23 mouse cellular contexts compared by ENCODE assay signal in the genomic region with DNA sequence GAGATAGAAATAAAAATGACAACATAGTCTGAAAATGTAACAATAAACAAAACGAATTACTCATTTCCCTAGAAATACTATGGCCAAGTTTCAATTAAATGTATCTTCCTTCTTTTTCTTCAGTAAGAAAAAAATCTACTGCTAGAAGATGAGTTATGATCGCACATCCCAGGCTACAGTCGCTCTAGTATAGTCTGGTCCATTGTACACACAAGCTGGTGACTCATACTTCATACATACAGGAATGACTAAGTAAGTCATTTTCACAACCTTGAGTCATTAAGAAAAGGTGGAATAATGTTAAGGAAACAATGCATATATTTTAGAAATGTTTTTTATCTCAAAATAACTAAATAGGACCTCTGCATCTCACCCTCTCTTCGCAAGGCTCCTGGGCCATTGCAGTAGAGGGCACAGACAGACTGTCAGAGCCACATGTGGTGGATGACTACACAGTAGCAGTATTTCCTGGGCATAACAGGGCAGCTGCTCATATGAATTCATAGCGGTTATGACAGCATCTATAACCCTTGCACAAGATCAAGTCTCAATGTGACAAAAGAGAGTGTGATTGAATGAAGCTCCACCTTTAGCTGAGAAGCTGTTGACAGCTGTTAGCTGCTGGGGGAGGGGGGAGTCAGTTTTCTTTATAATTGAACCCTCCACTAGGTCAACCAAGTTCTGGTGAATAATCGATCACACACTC.
DNase-seq lines count a peak whose midpoint lies in the region; ATAC-seq and TF ChIP-seq lines count a peak whose summit lies in the region.
"Had no signal": no experiment of that assay in that cellular context is flagged by ENCODE, and none has a peak within 500 bp of the region (broad histone marks: within the 10 kb centered on the region; RNA-seq: fewer than 3 reads in every experiment).

No protein-coding gene starts in this region.

- H3ac ChIP-seq in myocyte (ENCODE audit: control insufficient read depth, insufficient read length), result no peak overlapping the region

- no peak overlapping the region for H3K4me3 ChIP-seq in myocyte
- H3K4me3 ChIP-seq: embryonic facial prominence, embryonic 13.5 days; embryonic facial prominence, embryonic 15.5 days; forebrain, embryonic 13.5 days; forebrain, embryonic 15.5 days had no signal

- TF ChIP-seq POLR2A in myocyte (IDR thresholded peaks at IDR 0.05; ENCODE audit: insufficient read length, low read depth), result no peak

- no peaks in the 10 kb centered on the region for H3K27me3 ChIP-seq in myocyte (ENCODE audit: control insufficient read depth, insufficient read depth, insufficient read length)
- H3K27me3 ChIP-seq: embryonic facial prominence, embryonic 13.5 days; embryonic facial prominence, embryonic 15.5 days; forebrain, embryonic 15.5 days had no signal

- peak; percentile 82 for ATAC-seq in frontal cortex, adult (ENCODE audit: low TSS enrichment)
- ATAC-seq: forebrain, embryonic 13.5 days; forebrain, embryonic 15.5 days; forebrain, postnatal 0 days had no signal

- no peaks in the 10 kb centered on the region for H3K79me2 ChIP-seq in myocyte (ENCODE audit: control insufficient read depth, insufficient read depth)

- no peak for DNase-seq in frontal cortex, postnatal 10 days (ENCODE audit: low spot score in 2 of 2)
- peak; percentile 13 for DNase-seq in Muller cell, postnatal 12 days (ENCODE audit: inconsistent ontology term)
- DNase-seq in brain, adult 2 months (ENCODE audit: low read depth, low spot score), result peak; percentile 24
- no peak for DNase-seq in B cell, adult 2 months
- no peak for DNase-seq in lung, postnatal 14 days
- DNase-seq in liver, result no peak
- DNase-seq: adrenal gland, adult 8-10 months; adrenal gland, postnatal 14 days; adrenal gland, postnatal 36 days; cerebellum, adult 11 months; cerebellum, adult 18-20 months; cerebellum, adult 8-10 months; cerebellum, adult 9-11 months; cerebellum, postnatal 14 days; cerebellum, postnatal 36 days; embryo, embryonic 11 days; forebrain, postnatal 0 days had no signal

- no peaks in the 10 kb centered on the region for H3K36me3 ChIP-seq in myocyte (ENCODE audit: control insufficient read depth, insufficient read depth)
- H3K36me3 ChIP-seq: embryonic facial prominence, embryonic 13.5 days; embryonic facial prominence, embryonic 15.5 days; forebrain, embryonic 15.5 days had no signal

- peak overlapping the region; percentile 52 for H3K4me2 ChIP-seq in myocyte (ENCODE audit: low read depth)
- H3K4me2 ChIP-seq: embryonic facial prominence, embryonic 13.5 days; embryonic facial prominence, embryonic 15.5 days; forebrain, embryonic 13.5 days; forebrain, embryonic 15.5 days had no signal

TF ChIP-seq in myocyte, 11 proteins besides CTCF, POLR2A, EP300 and RAD21:
- peak; percentile 34 for TF ChIP-seq TCF3 (IDR thresholded peaks at IDR 0.05; ENCODE audit: insufficient read length, low read depth)
- peak in 2 of 3 experiments; percentile 65 to 83 for TF ChIP-seq MYOD1 (IDR thresholded peaks at IDR 0.05; ENCODE audit: control insufficient read depth in 1 of 3, insufficient read length in 2 of 3, low read depth in 2 of 3)
- TF ChIP-seq MYOG (IDR thresholded peaks at IDR 0.05; ENCODE audit: control insufficient read depth in 1 of 3, insufficient read depth in 1 of 3, insufficient read length in 2 of 3, low read depth in 2 of 3), result peak in 1 of 3 experiments; percentile 35
- no peak for TF ChIP-seq E2F4 (IDR thresholded peaks at IDR 0.05; ENCODE audit: insufficient read depth)
- TF ChIP-seq TCF12 (IDR thresholded peaks at IDR 0.05; ENCODE audit: insufficient read depth, poor library complexity, severe bottlenecking), result peak; percentile 34
- peak; percentile 69 for TF ChIP-seq CEBPB (IDR thresholded peaks at IDR 0.05; ENCODE audit: insufficient read depth, poor library complexity, severe bottlenecking)

Comparison
In these comparisons a context has a peak if more than half of its experiments do, and no peak if none do; other contexts are left out.
1. DNase-seq: peak in Muller cell, postnatal 12 days (single experiment) and brain, adult 2 months (single experiment); none in frontal cortex, postnatal 10 days (0 of 2), B cell, adult 2 months (0 of 2), lung, postnatal 14 days (single experiment) and liver (single experiment).